Mouse (Mus musculus) cerebellum, postnatal 10 days (tissue): ENCODE data around the gene Fam102a.

ENCODE experiments used
- DNase-seq, 2 experiments: peaks; one replicate each; pipeline ENCODE4 v3.0.0; 2021; ENCODE audit warnings: mixed read lengths in 2 of 2

The Fam102a gene

DNA sequence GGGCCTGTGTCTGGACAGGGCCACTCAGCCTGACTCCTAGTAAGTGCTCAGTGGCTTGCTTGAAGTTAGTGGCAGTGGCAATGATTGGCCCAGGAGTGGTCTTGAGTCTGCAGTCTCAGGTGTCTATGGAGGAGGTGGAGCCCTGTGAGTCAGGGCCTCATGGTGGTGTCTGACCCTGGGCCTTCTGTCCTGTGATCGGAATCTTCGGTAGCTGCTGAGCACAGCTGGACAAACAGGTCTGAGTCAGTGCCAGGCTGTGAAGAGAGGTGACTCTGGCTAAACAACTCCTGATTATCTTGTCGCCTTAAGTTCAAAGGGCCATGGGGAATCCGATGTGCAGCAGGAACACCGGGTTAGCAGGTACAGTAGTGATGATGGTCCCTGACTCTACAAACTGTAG lies 12.2 kb downstream of the Fam102a start:
- DNase-seq: no peak

DNA sequence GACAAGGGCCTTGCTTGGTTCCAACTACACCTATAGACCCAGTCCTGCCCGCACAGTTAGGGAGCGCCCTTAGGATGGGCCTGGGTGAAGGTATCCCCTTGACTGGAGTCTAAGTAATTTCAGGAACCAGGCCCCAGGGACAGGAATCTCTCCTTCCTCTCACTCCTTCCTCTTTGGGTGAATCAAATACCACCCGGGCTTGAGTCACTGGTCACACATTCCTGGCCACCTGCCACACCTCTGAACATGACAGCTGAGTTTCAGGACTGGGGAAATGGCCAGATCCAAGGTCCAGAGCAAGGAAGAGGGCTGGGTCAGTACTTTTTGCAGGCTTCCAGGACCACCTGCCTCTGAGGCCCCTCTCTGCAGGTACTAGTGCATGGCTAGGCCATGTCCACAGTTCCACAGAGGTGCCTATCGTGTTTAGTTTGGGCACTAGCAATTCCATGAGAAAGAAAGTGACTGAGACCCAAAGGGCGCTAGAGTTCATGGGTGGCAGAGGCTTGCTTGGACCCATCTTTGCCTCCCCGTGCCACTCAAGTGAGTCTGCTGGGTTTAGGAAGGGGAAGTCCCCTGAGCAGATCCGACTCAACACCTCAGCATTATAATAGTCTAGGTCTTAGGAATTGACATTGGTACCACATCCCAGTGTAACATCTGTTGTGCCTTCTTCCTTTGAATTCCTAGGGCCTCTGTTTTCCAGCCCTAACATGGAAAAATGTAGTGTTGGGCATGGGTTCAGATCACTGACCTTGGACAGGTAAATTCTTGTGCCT lies 13.0 kb downstream of the Fam102a start:
- no peak for DNase-seq

DNA sequence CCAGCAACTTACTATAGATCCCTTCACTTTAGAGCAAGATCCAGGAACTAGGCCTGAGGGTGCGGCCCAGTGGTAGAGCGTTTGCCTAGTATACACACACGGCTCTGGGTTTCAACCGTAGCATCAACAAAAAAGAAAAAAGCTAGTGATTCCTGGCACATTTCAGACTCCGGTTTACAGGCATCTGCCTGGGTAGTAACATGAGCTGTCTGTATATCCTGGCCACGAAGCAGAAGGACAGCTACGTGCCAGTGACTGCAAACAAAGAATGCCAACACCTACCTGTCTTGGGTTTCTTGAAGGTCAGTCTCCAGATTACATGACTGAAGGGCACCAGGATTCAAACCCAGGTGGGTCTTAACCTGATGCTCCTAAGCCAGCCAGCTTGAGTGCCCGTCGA lies 14.0 kb downstream of the Fam102a start:
- DNase-seq: no peak

DNA sequence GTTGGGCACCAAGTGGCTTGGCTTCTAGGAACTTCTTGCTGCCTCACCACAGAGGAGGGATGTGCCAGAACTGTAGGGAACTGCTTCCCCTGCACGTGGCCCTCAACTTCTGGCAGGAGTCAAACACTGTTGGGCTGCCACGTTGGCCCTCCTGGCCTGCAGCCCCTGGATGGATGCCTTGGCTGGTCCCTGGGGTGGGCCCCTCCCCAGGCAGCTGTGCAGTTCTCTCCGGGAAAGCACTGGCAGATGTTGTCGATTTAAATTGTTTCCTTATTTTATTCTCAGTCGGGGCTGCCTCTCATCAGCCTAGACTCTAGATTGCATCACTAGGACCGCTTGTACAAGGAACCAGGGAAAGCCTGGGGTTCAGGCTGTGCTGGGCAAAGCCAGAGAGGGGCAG lies 14.6 kb downstream of the Fam102a start:
- DNase-seq: peak; percentile 35 to 54

DNA sequence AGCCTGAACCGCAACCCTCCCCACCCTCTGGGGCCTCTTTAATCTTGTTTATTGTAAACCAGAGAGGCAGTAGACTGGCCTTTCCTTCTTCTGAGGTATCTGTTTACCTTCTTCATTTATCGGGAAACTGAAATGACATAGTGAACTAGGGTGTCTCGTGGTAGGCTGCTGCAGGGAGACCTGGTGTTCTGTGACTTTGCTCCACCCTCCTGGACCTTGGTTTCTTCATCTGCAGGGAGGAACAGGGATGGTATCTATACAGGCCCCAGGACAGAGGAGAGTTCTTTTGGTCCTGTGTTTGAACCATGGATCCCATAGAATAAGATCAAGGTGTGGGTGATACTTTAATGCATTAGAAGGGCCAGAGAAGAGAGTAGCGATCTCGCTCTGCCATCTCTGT lies 16.1 kb downstream of the Fam102a start:
- DNase-seq: no peak

DNA sequence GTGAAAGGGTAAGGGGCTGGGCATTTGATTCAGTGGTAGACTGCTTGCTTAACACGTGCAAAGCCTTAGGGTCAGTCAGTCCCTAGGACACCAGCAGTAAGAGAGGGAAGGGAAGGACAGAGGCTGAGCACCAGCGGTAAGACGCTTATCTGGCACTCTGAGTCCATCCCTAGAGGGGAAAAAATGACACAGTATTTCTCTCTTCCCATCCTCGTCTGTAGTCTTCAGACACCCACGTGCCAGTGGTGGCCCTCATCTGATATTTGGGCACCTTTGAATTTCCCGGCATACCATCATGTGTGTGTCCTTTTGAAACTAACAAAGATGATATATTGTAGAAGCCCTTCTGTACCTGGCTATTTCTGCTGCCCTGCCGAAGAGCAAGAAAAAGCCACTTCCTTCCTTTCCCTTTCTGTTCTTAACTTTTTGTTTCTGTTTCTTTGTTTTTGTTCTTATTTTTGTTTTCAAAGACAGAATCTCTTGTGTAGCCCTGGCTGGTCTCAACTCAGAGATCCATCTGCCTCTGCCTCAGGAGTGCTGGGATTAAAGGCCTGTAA lies 18.5 kb downstream of the Fam102a start:
- DNase-seq: no peak

DNA sequence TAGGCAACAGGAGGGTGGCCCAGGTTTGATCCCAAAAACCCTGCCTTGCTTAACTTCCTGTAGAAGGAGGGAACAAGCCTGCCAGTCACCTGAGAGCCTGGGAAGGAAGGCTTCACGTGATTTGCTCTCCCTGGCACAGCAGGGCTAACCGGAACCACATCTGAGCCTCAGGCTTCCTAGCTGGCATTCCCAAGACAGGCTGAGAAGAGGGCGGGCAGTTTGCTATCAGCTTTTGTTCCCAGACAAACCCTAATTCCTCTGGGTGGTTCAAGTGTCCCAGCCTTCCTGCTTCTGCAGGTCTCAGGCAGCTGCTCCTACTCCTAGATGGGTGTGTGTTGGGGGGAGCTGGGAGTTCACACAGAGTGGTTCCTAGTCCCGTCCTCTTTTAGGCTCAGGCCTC lies 20.4 kb downstream of the Fam102a start:
- no peak for DNase-seq

DNA sequence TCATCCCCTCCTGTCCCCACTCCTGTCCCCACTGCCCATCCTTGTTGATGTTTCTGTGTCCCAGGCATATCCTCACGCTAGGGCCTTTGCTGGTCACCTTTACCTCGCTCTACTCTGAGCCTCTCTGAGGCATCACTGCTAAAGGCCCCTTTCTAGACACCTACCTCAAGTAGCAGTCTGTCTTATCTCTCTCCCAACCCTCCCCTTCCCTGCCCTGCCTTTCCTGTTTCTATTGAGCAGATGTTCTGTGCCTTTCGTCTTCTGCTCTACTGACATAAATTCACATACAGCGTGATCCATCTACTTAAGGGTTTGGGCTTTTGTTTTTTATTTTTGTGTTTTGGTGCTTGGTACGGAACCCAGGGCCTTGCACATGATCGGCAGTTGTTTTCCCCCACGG lies 20.9 kb downstream of the Fam102a start:
- no peak for DNase-seq

DNA sequence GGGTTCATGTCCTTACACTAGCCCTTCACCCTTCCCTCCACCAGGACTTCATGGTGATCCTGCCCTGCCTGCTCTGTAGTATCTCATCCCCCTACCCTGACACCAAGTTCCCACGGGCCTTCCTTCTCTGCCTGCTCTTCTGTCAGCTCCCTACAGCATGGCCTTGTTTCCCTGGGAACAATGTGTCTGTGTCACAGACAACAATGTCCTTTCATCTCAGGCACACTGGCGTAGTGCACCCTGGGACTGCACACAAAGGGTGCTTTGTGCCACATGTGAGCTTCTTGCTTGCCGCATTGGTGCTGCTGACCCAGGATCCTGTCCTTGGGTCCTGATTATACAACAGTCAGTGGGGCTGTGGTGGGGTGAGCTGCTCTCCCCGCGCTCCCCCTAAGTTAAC lies 24.4 kb downstream of the Fam102a start:
- no peak for DNase-seq

DNA sequence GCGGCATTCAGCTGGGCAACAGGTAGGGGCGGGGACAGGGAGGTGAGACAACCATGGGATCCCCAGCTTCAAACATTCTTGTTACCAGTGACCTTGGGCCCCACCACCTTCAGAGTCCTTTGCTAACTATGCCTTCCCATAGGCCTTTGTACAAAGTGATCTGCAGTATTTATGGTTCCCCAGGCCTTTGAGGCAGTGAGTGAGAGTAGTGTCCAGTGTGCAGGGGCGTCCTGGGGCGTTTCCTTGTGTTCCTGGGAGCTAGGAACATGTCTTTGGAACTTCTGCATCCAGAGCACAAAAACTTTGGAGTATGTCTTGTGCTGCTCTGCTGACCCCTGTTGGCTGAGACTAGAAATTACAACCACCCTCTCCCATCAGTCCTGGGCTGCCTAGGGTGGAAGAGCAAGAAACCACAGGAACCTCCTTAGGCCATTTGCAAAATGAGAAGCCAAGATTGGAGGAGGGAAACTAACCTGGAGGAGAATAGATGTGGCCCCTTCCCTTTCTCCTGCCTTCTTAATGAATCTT lies 31.5 kb downstream of the Fam102a start:
- peak; percentile 79 to 83 for DNase-seq

DNA sequence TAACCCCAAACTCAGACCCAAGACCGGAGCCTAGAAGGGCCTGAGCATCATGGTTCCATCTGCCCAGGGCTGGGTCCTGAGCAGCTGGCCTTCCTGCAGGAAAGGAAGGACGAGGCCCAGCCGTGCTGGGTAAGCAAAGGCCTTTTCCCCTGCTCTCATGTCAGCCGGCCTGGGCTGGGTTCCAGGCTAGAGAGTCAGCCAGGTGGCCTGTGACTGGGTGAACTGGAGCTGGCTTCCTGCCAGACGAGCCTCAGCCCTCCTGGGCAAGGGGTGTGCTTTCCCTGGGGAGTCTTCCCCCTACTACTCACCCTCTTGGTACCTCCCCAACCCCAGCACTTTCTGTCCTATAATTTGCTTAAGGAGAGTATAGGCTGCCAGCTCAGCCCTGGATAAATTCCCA lies 33.0 kb downstream of the Fam102a start:
- peak; percentile 65 to 70 for DNase-seq

DNA sequence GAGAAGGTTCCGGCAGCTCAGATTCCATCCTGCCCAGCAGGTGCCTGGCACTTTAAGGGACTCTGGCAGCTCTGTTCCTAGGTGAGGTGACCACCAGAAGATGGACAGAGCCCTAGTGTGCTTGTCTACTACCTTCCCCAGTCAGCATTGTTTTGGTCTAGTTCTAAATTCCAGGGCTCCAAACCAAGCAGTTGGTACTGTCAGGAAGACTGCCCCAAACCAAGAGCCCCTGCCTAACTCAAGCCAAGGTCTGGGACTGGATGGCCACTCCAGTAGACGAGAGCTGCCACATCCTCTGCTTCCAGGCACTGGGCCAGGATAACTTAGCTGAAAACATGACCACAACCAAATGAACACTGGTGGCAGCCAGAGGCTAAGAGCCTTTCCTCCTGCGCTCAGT lies 33.8 kb downstream of the Fam102a start:
- no peak for DNase-seq

DNA sequence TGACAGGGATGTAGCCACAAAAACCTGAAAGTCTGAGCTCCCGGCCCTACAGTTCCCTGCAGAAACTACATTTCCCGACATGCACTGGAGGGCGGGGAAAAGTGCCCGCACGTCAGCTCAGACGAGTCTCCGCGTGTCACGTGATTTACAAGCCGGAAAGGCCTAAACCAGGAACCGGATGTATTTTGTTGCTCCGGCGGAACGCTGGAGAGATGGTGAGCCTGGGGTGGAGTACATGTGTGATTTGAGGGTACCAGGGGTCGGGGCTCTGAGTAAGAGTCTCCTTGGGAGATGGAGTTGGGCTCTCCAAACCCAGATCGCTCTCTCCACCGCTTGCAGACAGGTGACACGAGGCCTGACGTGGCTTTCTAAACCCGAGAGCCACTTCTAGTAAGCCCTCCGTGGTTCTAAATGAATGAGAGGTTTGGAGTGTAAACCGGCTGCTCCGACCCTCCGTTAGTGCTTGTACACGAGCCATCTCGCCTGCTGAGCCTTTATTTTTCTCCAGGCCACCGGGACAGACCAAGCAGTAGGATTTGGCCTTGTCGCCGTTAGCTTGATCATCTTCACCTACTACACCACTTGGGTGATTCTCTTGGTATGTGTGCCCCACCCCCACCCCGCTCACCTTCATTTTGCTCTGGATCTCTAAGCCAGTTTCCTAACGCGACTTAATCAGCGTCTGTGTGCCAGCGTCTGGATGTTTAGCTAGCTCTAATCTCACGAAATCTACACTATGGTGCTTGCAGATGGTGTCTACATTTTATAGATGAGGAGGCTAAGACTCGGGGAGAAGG lies 35.8 kb downstream of the Fam102a start, which contains the start of gene Dpm2:
Gene Dpm2 (plus strand): TSS at position 161 of the 797 bp plus-strand sequence.
- peak; percentile 94 to 95 for DNase-seq

DNA sequence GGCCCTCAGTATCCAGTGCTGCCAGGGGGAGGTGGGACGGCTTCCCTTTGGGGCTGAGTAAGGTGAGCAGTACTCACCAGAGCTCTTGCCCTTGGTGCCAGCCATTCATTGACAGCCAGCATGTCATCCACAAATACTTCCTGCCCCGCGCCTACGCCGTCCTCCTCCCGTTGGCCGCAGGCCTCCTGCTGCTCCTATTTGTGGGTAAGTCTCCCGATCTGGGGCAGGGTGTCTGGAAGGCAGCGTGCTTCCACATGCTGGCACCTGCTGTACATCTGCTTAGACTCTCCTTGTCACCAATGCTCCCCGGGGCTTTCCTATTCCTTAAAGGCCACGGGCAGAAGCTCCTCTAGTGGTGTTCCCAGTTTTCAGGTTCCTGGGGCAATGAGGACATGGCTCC lies 37.1 kb downstream of the Fam102a start:
- no peak for DNase-seq

DNA sequence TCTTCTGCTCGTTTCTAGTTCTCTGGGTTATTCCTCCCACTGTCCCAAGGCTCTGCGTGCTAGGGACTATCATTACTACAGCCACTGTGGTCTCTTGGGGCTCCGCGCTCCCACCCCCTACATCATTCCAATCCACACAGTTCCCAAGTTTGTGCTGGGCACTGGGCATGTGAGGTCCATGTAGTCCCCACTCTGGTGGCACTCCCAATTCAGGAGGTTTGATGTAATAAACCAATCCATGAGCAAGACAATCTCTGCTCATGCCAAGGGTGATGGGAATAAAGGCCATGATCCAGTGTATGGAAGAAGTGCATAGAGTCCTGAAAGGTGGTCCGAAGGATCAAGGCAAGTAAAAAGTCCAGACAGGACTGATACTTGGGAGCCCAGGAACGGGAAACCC lies 39.4 kb downstream of the Fam102a start, which contains the start of gene Pip5kl1:
Gene Pip5kl1 (plus strand): TSS at position 301 of the 400 bp plus-strand sequence.
- no peak for DNase-seq

DNA sequence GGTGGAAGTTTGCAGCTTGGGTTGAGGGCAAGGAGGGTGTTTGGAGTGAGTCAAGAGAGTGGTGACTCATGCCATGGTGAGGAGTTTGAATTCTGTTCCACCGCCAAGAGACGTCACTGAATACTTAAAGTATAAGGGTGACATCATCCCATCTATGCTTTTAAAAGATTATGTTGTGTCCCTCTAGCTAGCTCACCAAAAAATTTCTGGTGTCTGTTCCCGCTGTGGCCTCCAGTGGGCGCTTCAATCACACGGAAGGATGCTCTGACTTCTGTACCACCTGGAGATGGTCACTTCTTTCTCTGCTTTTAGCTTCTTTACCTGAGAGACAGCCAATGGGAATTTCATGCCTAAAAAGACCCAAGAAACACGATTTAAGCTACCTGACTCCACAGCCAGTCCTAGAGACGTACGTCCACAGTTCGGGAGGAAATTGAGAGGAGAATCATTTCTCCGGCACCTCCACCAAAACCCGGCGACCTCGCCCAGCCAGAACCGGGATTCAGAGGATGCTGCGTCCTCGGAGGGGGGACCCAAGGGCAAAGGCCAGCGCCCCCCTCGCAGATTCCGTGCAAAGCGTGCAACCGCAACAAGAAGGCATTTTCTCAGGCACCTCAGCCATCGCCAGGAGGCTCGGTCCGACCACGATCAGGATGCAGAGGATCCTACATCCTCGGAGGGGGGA lies 39.9 kb downstream of the Fam102a start:
- DNase-seq: peak; percentile 82 to 84

DNA sequence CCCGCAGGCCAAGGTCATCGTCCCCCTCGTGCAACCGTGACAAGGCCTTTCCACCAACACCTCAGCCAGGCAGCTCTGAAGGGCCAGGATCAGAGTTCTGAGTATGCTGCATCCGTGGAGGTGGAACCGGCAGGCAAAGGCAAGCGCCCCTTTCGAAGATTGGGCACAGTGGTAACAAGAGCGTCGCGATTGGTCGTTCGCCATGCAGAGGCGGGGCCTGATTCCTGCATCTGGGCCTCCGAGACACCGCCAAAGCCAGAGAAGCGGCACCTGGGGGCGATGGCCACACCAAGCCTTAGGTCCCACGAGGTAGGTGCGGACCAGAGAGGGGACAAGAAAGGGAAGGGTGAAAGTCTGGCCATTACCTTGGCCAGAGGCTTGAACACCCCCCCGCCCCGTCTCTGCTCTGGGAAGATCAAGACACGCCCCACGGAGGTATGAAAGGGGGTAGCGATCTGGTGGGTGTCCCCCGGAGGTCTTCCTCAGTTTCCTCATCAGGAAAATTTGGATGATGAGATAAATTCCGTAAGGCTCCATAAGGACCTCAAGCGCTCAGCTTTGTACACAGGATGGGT lies 40.5 kb downstream of the Fam102a start, which contains the start of gene 9430097D07Rik:
Gene 9430097D07Rik (minus strand): TSS at position 99 of the 575 bp plus-strand sequence.
- DNase-seq: peak; percentile 84 to 88

DNA sequence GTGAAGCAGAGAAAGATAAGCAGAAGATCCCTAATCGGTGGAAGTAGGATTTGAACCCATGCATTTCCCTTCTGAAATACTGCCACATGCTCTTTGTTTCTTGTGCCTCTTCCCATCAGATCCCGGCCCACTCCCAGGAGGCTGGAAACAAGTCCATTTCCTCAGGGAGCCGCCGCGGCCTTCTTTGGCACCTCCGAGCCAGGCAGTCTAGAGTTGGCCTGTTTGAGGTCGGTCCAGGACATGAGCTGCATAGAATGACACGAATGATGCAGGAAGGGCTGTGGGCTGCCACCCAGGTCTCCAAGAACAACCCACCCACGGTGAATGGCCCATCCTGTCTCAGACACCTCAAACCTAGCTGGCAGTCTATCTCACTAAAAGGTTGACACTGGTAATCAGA lies 41.4 kb downstream of the Fam102a start:
- no peak for DNase-seq

DNA sequence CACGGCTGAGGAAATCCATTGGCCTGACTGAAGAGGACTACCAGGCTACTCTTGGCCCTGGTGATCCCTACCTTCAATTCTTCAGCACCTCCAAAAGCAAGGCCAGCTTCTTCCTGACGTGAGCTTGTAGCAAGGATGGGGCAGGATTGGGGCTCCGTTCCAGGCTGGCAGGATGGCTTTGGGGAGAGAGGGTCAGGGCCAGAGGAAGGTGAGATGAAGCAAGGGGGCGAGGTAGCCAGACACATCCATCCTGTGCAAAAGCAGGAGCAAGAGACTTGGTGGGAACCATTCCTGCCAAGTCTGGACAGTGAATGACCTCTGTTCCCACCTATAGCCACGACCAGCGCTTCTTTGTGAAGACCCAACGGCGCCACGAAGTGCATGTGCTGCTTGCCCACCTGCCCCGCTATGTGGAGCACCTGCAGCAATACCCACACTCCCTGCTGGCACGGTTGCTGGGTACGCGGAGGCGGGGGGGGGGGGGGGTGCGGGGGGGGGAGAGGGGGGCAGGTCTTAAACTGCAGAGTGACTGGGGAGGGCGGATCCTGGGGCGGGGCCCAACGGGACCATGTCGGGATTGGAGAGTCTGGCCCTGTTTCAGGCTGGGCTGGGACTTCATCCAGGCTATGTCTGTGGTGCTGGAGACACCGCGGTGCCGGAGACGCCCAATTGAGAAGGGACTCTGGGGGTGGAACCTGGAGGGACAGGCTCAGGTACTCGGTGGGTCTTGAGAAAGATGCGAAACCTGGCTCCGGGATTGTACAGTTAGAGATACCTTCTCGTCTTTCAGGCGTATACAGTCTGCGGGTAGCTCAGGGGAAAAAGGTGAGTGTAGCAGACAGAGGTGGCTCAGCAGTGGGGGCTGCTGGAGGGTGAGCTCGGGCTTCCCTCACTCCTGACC lies 43.3 kb downstream of the Fam102a start:
- DNase-seq: peak; percentile 50 to 52

DNA sequence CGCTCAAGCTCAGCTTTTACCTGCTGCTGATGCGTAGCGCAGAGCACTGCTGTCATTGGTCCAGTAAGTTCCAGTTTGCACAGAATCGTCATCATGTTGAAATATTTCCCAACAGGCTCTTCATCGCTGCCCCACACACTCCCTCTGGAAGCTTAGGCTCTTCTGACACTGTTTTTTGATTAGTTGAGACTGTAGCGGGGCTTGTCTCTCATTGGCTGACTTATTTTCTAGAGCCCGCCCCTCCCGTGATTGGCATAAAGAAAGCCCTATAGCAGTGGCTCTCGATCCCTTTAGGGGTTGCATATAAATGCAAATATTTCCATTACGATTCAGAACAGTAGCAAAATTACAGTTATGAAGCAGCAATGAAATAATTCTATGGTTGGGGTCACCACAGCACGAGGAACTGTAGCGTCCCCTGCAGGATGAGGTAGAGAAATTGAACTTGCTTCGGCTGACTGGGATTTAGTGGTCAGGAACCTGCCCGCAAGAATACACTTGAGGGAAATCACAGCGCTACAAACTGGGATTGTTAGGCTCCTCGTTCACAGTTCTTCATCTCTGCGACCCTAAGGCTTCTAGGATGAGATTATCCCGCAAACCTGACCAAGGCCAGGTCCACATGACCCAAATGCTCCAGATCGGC lies 46.4 kb downstream of the Fam102a start:
- DNase-seq: peak; percentile 78 to 80
